Mouse (Mus musculus) brain, embryonic 14.5 days (tissue): ENCODE results near the gene Cds2.

Experiments
- CTCF ChIP-seq: fragments of 200-500 bp; IDR thresholded peaks from 2 replicates; pipeline ENCODE4 v1.5.1; 2012; ENCODE audit warnings: inconsistent platforms, mild to moderate bottlenecking, moderate library complexity, borderline replicate concordance; ENCODE audit not compliant: insufficient read depth, insufficient read length; ENCODE audit errors: extremely low read depth
- POLR2A ChIP-seq: fragments of 200-500 bp; IDR thresholded peaks from 2 replicates; pipeline ENCODE4 v1.6.1; 2012; ENCODE audit warnings: mild to moderate bottlenecking, inconsistent platforms, borderline replicate concordance; ENCODE audit not compliant: poor library complexity, insufficient read depth, insufficient read length, severe bottlenecking; ENCODE audit errors: extremely low read depth

GRCm38 (mm10) chr2:132266086-132266485, 3.1 kb downstream of the Cds2 start:
- TF ChIP-seq POLR2A (no peak), CTCF (no peak)
